14 mouse cellular contexts compared by ENCODE assay signal in the genomic region with DNA sequence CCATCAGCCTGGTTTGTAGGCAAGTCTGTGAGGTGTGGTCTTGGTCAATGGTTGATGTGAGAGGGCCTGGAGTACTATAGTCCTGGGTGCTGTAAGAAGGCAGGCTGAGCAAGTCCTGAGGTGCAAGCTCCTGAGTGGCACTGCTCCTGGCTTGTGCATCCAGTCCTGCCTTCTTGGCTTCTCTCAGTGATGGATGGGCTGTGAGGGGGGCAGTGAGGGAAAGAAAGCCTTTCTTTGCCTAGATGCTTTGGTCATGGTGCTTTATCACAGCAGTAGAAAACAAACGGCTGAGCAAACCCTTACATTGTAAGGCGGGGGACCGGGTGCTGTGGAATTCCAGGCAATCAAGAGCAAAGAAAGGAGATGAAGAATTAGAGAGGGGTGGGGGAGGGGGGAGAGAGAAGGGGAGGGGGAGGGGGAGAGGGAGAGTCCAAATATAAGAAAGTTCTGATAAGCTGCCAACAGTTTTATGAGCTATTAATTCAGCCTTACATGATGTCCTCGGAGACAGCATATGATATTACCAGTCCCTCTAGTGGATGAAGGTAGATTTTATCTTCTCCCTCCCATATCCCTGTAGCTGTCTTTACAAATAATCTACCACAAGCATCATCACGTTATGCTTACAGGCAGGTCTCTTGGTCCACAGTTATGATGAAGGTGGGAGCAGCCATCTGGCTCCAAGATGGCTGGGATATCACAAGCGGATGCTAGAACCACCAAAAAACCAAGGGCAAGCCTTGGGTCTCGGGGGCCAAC.
A peak's percentile ranks its signal among the peaks of the same experiment; 100 is the strongest.
DNase-seq lines count a peak whose midpoint lies in the region; ATAC-seq and TF ChIP-seq lines count a peak whose summit lies in the region.
"Had no signal": no experiment of that assay in that cellular context is flagged by ENCODE, and none has a peak within 500 bp of the region (broad histone marks: within the 10 kb centered on the region; RNA-seq: fewer than 3 reads in every experiment).

No protein-coding gene starts in this region.

- peak; percentile 43; the same call in 1 of the 2 replicates for ATAC-seq in forebrain, embryonic 13.5 days
- no peak for ATAC-seq in forebrain, embryonic 15.5 days (replicated peaks)
- ATAC-seq in hindbrain, embryonic 12.5 days (ENCODE audit: low FRiP score), result peak; percentile 67; the same call in 1 of the 2 replicates
- peak; percentile 81 for ATAC-seq in neural tube, embryonic 13.5 days (ENCODE audit: low read depth)

- no peaks in the 10 kb centered on the region for H3K36me3 ChIP-seq in forebrain, embryonic 13.5 days (ENCODE audit: poor library complexity, severe bottlenecking)
- no peaks in the 10 kb centered on the region for H3K36me3 ChIP-seq in forebrain, embryonic 15.5 days
- no peaks in the 10 kb centered on the region for H3K36me3 ChIP-seq in hindbrain, embryonic 12.5 days
- H3K36me3 ChIP-seq in neural tube, embryonic 13.5 days, result no peaks in the 10 kb centered on the region
- H3K36me3 ChIP-seq: liver, embryonic 15.5 days had no signal

- no peaks in the 10 kb centered on the region for H3K4me1 ChIP-seq in forebrain, embryonic 13.5 days
- no peaks in the 10 kb centered on the region for H3K4me1 ChIP-seq in forebrain, embryonic 15.5 days
- 0 out of 2 replicates have a peak, but pooled peaks cover 5% of the 10 kb centered on the region for H3K4me1 ChIP-seq in hindbrain, embryonic 12.5 days
- peaks cover 11% of the 10 kb centered on the region; the same call in 1 of the 2 replicates for H3K4me1 ChIP-seq in neural tube, embryonic 13.5 days (replicated peaks)
- H3K4me1 ChIP-seq: liver, embryonic 15.5 days had no signal

- WGBS in forebrain, embryonic 13.5 days, result 64% methylated on average over 7 of the region's 7 CpGs
- WGBS in forebrain, embryonic 15.5 days, result 65% methylated on average over 7 of the region's 7 CpGs
- 46% methylated on average over 7 of the region's 7 CpGs for WGBS in hindbrain, embryonic 12.5 days
- 37% methylated on average over 7 of the region's 7 CpGs for WGBS in neural tube, embryonic 13.5 days

- H3K4me2 ChIP-seq in forebrain, embryonic 13.5 days, result no peak overlapping the region
- H3K4me2 ChIP-seq in forebrain, embryonic 15.5 days (replicated peaks), result no peak overlapping the region
- no peak overlapping the region for H3K4me2 ChIP-seq in hindbrain, embryonic 12.5 days (replicated peaks)
- no peak overlapping the region for H3K4me2 ChIP-seq in neural tube, embryonic 13.5 days
- H3K4me2 ChIP-seq: heart, embryonic 11.5 days; liver, embryonic 15.5 days had no signal

- H3K9ac ChIP-seq in forebrain, embryonic 13.5 days, result no peak overlapping the region
- H3K9ac ChIP-seq in forebrain, embryonic 15.5 days (replicated peaks), result no peak overlapping the region
- H3K9ac ChIP-seq in hindbrain, embryonic 12.5 days, result no peak overlapping the region
- H3K9ac ChIP-seq in neural tube, embryonic 13.5 days, result no peak overlapping the region
- H3K9ac ChIP-seq: liver, embryonic 15.5 days had no signal

- peak; percentile 35 for TF ChIP-seq CTCF in left cerebral cortex, adult 2 months (IDR thresholded peaks at IDR 0.05)

- H3K27ac ChIP-seq in forebrain, embryonic 13.5 days, result no peak overlapping the region
- no peak overlapping the region for H3K27ac ChIP-seq in forebrain, embryonic 15.5 days (replicated peaks)
- H3K27ac ChIP-seq in left cerebral cortex, adult 2 months, result no peak overlapping the region
- no peak overlapping the region for H3K27ac ChIP-seq in hindbrain, embryonic 12.5 days
- H3K27ac ChIP-seq in neural tube, embryonic 13.5 days (replicated peaks), result no peak overlapping the region
- H3K27ac ChIP-seq: liver, embryonic 15.5 days; macrophage had no signal

- no peaks in the 10 kb centered on the region for H3K9me3 ChIP-seq in forebrain, embryonic 13.5 days (replicated peaks)
- H3K9me3 ChIP-seq in forebrain, embryonic 15.5 days, result no peaks in the 10 kb centered on the region
- H3K9me3 ChIP-seq in hindbrain, embryonic 12.5 days (replicated peaks), result no peaks in the 10 kb centered on the region
- H3K9me3 ChIP-seq in neural tube, embryonic 13.5 days, result no peaks in the 10 kb centered on the region
- H3K9me3 ChIP-seq: liver, embryonic 15.5 days had no signal

- no peak for DNase-seq in left cerebral cortex, adult 2 months (ENCODE audit: extremely low spot score in 1 of 2, low spot score in 2 of 2)
- no peak for DNase-seq in left cerebral cortex, adult 8-10 months (ENCODE audit: low spot score in 2 of 2)
- DNase-seq in cerebellum, adult 8-10 months, result no peak
- DNase-seq in ovary, adult 18-20 months (ENCODE audit: low spot score), result no peak
- DNase-seq: cerebellum, adult 2 months; gastrocnemius, postnatal 14 days; thymus, postnatal 14 days had no signal

- no peak overlapping the region for H3K4me3 ChIP-seq in forebrain, embryonic 13.5 days
- no peak overlapping the region for H3K4me3 ChIP-seq in forebrain, embryonic 15.5 days
- H3K4me3 ChIP-seq in left cerebral cortex, adult 2 months, result no peak overlapping the region
- no peak overlapping the region for H3K4me3 ChIP-seq in hindbrain, embryonic 12.5 days
- H3K4me3 ChIP-seq in neural tube, embryonic 13.5 days, result no peak overlapping the region
- H3K4me3 ChIP-seq: liver, embryonic 15.5 days had no signal

- intact Hi-C loops in left cerebral cortex, adult 2 months (cut with DNase I), result no loop called here

- H3K27me3 ChIP-seq in forebrain, embryonic 13.5 days, result no peaks in the 10 kb centered on the region
- H3K27me3 ChIP-seq in forebrain, embryonic 15.5 days, result no peaks in the 10 kb centered on the region
- H3K27me3 ChIP-seq in hindbrain, embryonic 12.5 days, result no peaks in the 10 kb centered on the region; the same call in 1 of the 2 replicates
- H3K27me3 ChIP-seq in neural tube, embryonic 13.5 days, result 0 out of 2 replicates have a peak, but pooled peaks cover 4% of the 10 kb centered on the region
